ENCODE assay signal across 8 mouse cellular contexts in the genomic region with DNA sequence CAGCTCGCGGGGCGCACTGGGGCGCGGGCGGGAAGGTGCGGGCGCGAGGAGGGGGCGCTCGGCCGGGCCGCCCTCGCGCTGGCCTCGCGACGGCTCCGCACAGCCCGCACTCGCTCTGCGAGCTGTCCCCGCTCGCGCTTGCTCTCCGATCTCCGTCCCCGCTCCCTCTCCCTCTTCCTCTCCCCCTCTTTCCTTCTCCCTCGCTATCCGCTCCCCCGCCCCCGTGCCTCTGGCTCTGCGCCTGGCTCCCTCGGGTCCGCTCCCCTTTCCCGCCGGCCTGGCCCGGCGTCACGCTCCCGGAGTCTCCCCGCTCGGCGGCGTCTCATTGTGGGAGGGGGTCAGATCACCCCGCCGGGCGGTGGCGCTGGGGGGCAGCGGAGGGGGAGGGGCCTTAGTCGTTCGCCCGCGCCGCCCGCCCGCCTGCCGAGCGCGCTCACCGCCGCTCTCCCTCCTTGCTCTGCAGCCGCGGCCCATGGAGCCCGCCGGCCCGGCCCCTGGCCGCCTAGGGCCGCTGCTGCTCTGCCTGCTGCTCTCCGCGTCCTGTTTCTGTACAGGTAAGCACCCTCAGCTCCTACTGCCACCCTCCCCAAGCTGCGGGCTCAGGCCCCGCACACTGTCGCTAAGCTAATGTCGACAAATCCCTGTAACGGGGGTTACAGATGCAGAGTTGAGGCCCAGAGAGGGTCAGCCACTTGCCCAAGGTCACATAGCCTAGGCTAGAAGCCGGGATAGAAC. TPM values are rescaled to one million over a fixed set of nuclear protein-coding genes. Genes with fewer than 3 reads are reported as not detected.
DNase-seq lines count a peak whose midpoint lies in the region; ATAC-seq lines count a peak whose summit lies in the region.

No protein-coding gene starts in this region.

- no peaks in the 10 kb centered on the region for H3K9me3 ChIP-seq in intestine, embryonic 14.5 days (ENCODE audit: control insufficient read depth, low read length)

- no peaks in the 10 kb centered on the region for H3K36me3 ChIP-seq in intestine, embryonic 14.5 days (ENCODE audit: control insufficient read depth, insufficient read depth, low read length)

- peak; percentile 86 for ATAC-seq in intestine, embryonic 14.5 days (replicated peaks; ENCODE audit: low FRiP score, low TSS enrichment, low read depth)
- 0 out of 2 replicates have a peak, but pooled peaks have one; percentile 4 for ATAC-seq in megakaryocyte progenitor cell, adult 5-6 weeks (replicated peaks; ENCODE audit: poor library complexity)
- no peak for ATAC-seq in megakaryocyte-erythroid progenitor cell, adult 5-6 weeks (replicated peaks; ENCODE audit: low FRiP score, low TSS enrichment, poor library complexity, severe bottlenecking)

- H3K27me3 ChIP-seq in intestine, embryonic 14.5 days (replicated peaks; ENCODE audit: control insufficient read depth, insufficient read depth, low read length): no peaks in the 10 kb centered on the region

- peak overlapping the region; percentile 92 for H3K27ac ChIP-seq in intestine, embryonic 14.5 days (ENCODE audit: low read depth)

- H3K9ac ChIP-seq in intestine, embryonic 14.5 days (ENCODE audit: low read length): peak overlapping the region; percentile 78

- H3K4me2 ChIP-seq in intestine, embryonic 14.5 days (ENCODE audit: low read length): peak overlapping the region; percentile 62

- intact Hi-C loops in gastrocnemius, postnatal 14 days (cut with DNase I; ENCODE audit: low total_unique reads): no loop called here
- intact Hi-C loops in left cerebral cortex, postnatal 14 days (cut with DNase I): loop anchor here (2.0 kb wide), 1 partner anchor 19 kb away; no protein-coding TSS in a partner anchor

- DNase-seq in adrenal gland, postnatal 10 days: peak; percentile 89
- peak; percentile 73 for DNase-seq in embryo, embryonic 10 days (ENCODE audit: low spot score)
- peak; percentile 83 for DNase-seq in gastrocnemius, postnatal 14 days
- peak; percentile 92 for DNase-seq in intestine, embryonic 14.5 days (ENCODE audit: low spot score)
- peak; percentile 82 to 83 for DNase-seq in left cerebral cortex, postnatal 14 days (ENCODE audit: low spot score in 2 of 2)
- peak; percentile 59 for DNase-seq in skeletal muscle tissue, adult 2 months (ENCODE audit: low read depth, low spot score)

- peak overlapping the region; percentile 74 for H3K4me3 ChIP-seq in intestine, embryonic 14.5 days (ENCODE audit: low read depth, low read length)

- under 1% methylated on average over 36 of the region's 77 CpGs for WGBS in intestine, embryonic 14.5 days

- H3K4me1 ChIP-seq in intestine, embryonic 14.5 days (replicated peaks; ENCODE audit: control insufficient read depth, insufficient read depth, low read length): peaks cover 12% of the 10 kb centered on the region

RNA-seq across cellular contexts. Expression of gene Sirpa, which starts 0.7 kb away (rescaled TPM):
- total RNA-seq in adrenal gland, postnatal 10 days (2021): 10 to 100 TPM; 44.6 to 56.1 TPM
- total RNA-seq in gastrocnemius, postnatal 14 days (2021): 10 to 100 TPM in 1 of 2 experiments, 1 to 10 TPM in 1; 9.5 to 14.4 TPM
- 28.0 and 29.9 TPM in 2 replicates for polyA plus RNA-seq in intestine, embryonic 14.5 days (2014; fragmentation: Nextera tagmentation; extraction: Ambion mirVana)
- 100 to 1,000 TPM; 371 to 377 TPM for total RNA-seq in left cerebral cortex, postnatal 14 days (2021)
- total RNA-seq in megakaryocyte progenitor cell, adult 5-6 weeks (2015): 62.3 and 67.6 TPM in 2 replicates
- 67.5 and 73.8 TPM in 2 replicates for total RNA-seq in megakaryocyte progenitor cell, adult 5-6 weeks (2017)
- 5.1 and 8.0 TPM in 2 replicates for total RNA-seq in megakaryocyte-erythroid progenitor cell, adult 5-6 weeks (2014; fragmentation: Nextera tagmentation)
- 0.52 and 2.7 TPM in 2 replicates for total RNA-seq in megakaryocyte-erythroid progenitor cell, adult 5-6 weeks (2017)

RNA-seq across cellular contexts. Expression of gene F830045P16Rik, which starts 56.9 kb away (rescaled TPM):
- not detected for total RNA-seq in adrenal gland, postnatal 10 days (2021)
- total RNA-seq in gastrocnemius, postnatal 14 days (2021): not detected
- not detected in 2 replicates for polyA plus RNA-seq in intestine, embryonic 14.5 days (2014; fragmentation: Nextera tagmentation; extraction: Ambion mirVana)
- under 1 TPM in 1 of 2 experiments, not detected in 1; 0.34 TPM for total RNA-seq in left cerebral cortex, postnatal 14 days (2021)
- not detected in 2 replicates for total RNA-seq in megakaryocyte progenitor cell, adult 5-6 weeks (2015)
- total RNA-seq in megakaryocyte progenitor cell, adult 5-6 weeks (2017): not detected in 2 replicates
- not detected in 2 replicates for total RNA-seq in megakaryocyte-erythroid progenitor cell, adult 5-6 weeks (2014; fragmentation: Nextera tagmentation)
- total RNA-seq in megakaryocyte-erythroid progenitor cell, adult 5-6 weeks (2017): 0.52 and 0.65 TPM in 2 replicates

Comparison
In these comparisons a context has a peak if more than half of its experiments do, and no peak if none do; other contexts are left out.
1. RNA of gene Sirpa, which starts 0.7 kb away (total RNA-seq): 371 to 377 TPM in left cerebral cortex, postnatal 14 days; 62.3 to 73.8 TPM in megakaryocyte progenitor cell, adult 5-6 weeks, 44.6 to 56.1 TPM in adrenal gland, postnatal 10 days, 9.5 to 14.4 TPM in gastrocnemius, postnatal 14 days and 0.52 to 8.0 TPM in megakaryocyte-erythroid progenitor cell, adult 5-6 weeks; every median in the first group is over 4 times any median in the second.
2. Peak in every context shown above with its lines, with median percentiles within 50 percentile points of each other: DNase-seq.